Mouse (Mus musculus): ENCODE measurements around the gene Bcl2l11.
"Not testable (repeated sequence)": the region's sequence is repeated elsewhere in the genome, so short reads cannot be mapped to it uniquely, and the experiment has no call there.

Bcl2l11 gene

GRCm38 (mm10) chr2:128176391-128177044, 50.7 kb downstream of the Bcl2l11 start:
- no peak for DNase-seq

GRCm38 (mm10) chr2:128177241-128177661, 51.4 kb downstream of the Bcl2l11 start:
- DNase-seq, result no peak

- DNase-seq, result no peak
Observed at GRCm38 (mm10) chr2:128179126-128179807, 53.4 kb downstream of the Bcl2l11 start.

GRCm38 (mm10) chr2:128179808-128180379, 54.1 kb downstream of the Bcl2l11 start:
- DNase-seq, result peak; percentile 64

GRCm38 (mm10) chr2:128182181-128182580, 56.3 kb downstream of the Bcl2l11 start:
- DNase-seq, result not testable (repeated sequence)

GRCm38 (mm10) chr2:128182751-128183150, 56.9 kb downstream of the Bcl2l11 start:
- no peak for DNase-seq

- DNase-seq, result no peak
Observed at GRCm38 (mm10) chr2:128183762-128184161, 57.9 kb downstream of the Bcl2l11 start.

- no peak for DNase-seq
Observed at GRCm38 (mm10) chr2:128185942-128186341, 60.1 kb downstream of the Bcl2l11 start.

GRCm38 (mm10) chr2:128187277-128187676, 61.4 kb downstream of the Bcl2l11 start:
- DNase-seq, result no peak

- DNase-seq, result no peak
Observed at GRCm38 (mm10) chr2:128188461-128188860, 62.6 kb downstream of the Bcl2l11 start.

GRCm38 (mm10) chr2:128189691-128190090, 63.9 kb downstream of the Bcl2l11 start:
- no peak for DNase-seq

GRCm38 (mm10) chr2:128190196-128190595, 64.4 kb downstream of the Bcl2l11 start:
- DNase-seq, result no peak

- peak; percentile 83 for DNase-seq
Observed at GRCm38 (mm10) chr2:128193411-128193810, 67.6 kb downstream of the Bcl2l11 start.

- no peak for DNase-seq
Observed at GRCm38 (mm10) chr2:128197379-128197778, 71.5 kb downstream of the Bcl2l11 start.

- DNase-seq, result no peak
Observed at GRCm38 (mm10) chr2:128203147-128203546, 77.3 kb downstream of the Bcl2l11 start.

- DNase-seq, result no peak
Observed at GRCm38 (mm10) chr2:128203749-128204405, 78.0 kb downstream of the Bcl2l11 start.

GRCm38 (mm10) chr2:128208541-128208940, 82.7 kb downstream of the Bcl2l11 start:
- peak; percentile 85 for DNase-seq

GRCm38 (mm10) chr2:128209841-128210329, 84.0 kb downstream of the Bcl2l11 start:
- no peak for DNase-seq

- no peak for DNase-seq
Observed at GRCm38 (mm10) chr2:128210376-128210775, 84.5 kb downstream of the Bcl2l11 start.

- no peak for DNase-seq
Observed at GRCm38 (mm10) chr2:128211022-128211880, 85.4 kb downstream of the Bcl2l11 start.

GRCm38 (mm10) chr2:128211881-128212209, 86.0 kb downstream of the Bcl2l11 start:
- DNase-seq, result no peak
